Mouse (Mus musculus): ENCODE data around the gene Rtkn.
"Not testable (repeated sequence)": the region's sequence is repeated elsewhere in the genome, so short reads cannot be mapped to it uniquely, and the experiment has no call there.

The Rtkn gene

DNA sequence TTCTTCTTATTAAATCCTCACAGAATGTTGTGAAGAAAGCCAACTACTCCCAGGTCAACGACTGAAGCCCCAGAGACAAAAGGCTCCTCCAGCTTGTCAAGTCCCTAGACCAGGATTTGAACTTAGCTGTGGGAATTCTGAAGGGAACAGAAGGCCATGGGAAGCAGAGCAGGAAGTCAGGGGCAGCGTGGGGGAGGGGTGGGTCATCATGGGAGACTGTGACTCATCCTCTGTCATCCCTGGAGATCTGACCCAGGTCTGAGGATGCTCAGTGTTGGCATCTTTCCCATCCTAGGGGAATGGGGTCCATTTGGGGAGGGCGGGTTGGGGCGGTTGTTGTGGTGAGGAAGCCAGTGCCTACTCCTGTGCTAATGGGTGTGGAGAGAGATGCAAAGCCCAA, 6.4 kb downstream of the Rtkn start:
- DNase-seq, result no peak

- DNase-seq, result peak in 1 of 2 experiments; percentile 25
These were observed 7.0 kb downstream of the Rtkn start for GRCm38 (mm10) chr6:83142211-83142731.

DNA sequence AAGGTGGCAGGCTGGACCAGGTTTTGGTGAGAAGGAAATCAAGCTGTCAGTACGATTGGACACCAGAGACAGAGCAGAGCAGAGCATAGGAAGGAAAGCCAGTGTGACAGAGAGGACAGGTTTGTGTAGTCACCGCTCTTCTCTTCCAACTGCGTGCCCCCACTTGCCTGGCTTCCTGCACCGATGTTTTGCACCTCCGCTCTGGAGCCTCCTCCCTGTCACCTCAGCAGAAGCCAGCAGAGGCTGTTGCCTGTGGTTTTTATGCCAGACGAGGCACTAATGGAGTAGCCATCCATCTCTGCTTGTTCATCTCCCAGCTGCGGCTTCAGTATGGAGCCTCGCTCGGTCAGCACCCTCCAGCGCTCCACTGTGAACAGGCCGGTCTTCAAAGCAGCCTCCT, 7.6 kb downstream of the Rtkn start:
- DNase-seq, result no peak

GRCm38 (mm10) chr6:83145209-83145608, 9.9 kb downstream of the Rtkn start:
- no peak for DNase-seq

- no peak for DNase-seq
These were observed 10.5 kb downstream of the Rtkn start for GRCm38 (mm10) chr6:83145805-83146204.

DNA sequence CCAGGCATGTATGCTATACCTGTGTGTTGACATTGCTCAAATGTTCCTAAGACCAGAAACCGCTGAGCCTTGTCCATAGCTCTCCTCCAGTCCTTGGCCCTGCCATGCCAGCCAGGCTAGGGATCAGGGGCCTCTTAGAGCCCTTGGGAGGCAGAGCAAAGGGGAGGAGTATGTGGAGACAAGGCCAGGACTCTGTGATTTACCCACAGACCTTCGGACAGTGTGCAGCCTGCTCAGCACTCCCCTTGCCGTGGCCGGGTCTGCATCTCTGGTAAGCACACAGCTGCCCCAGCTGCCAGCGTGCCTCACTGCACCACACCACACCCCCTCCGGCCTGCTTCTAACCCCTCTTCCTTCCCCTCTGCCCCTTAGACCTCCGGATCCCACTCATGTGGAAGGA, 12.0 kb downstream of the Rtkn start:
- DNase-seq, result no peak

DNA sequence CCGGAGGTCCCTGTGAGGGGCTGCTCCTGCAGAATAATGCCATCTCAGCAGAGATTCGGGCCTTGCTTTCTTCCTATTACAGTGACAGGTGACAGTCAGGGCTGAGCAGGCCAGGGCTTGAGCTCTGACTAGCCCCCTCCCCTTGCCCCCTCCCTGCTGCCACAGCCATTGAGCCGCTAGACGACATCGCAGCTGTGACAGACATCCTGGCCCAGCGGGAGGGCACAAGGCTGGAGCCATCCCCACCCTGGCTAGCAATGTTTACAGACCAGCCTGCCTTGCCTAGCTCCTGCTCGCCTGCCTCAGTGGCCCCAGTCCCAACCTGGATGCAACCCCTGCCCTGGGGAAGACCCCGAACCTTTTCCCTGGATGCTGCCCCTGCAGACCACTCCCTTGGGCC, 16.5 kb downstream of the Rtkn start:
- no peak for DNase-seq

GRCm38 (mm10) chr6:83153038-83153437, 17.8 kb downstream of the Rtkn start:
- no peak for DNase-seq

DNA sequence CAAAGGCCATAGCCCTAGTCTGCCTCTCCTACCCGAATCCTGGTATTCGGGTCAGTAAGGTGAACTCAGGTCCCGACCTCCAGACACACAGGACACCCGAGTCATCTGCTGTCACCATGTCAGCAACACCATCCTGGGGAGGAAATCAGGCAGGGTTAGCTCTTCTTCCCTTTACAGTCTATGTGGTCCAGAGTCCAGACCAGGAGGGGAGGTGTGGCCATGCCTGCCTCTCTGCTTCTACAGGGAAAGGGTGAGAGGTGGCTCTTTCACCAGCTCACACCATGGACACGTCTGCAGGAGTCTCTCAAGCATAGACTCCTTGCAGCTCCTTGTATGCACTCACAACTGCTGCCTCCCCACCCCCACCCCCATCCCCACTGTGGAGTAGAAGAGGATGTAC, 18.2 kb downstream of the Rtkn start:
- DNase-seq, result no peak

- peak; percentile 23 to 36 for DNase-seq
These were observed 20.4 kb downstream of the Rtkn start for GRCm38 (mm10) chr6:83155552-83156238.

GRCm38 (mm10) chr6:83156259-83156684, 21.0 kb downstream of the Rtkn start, which contains the start of the genes Wdr54 and 1700003E16Rik:
Gene Wdr54 (minus strand): TSS chr6:83156397.
Gene 1700003E16Rik (plus strand): TSS chr6:83156404.
- DNase-seq, result peak; percentile 65 to 72

DNA sequence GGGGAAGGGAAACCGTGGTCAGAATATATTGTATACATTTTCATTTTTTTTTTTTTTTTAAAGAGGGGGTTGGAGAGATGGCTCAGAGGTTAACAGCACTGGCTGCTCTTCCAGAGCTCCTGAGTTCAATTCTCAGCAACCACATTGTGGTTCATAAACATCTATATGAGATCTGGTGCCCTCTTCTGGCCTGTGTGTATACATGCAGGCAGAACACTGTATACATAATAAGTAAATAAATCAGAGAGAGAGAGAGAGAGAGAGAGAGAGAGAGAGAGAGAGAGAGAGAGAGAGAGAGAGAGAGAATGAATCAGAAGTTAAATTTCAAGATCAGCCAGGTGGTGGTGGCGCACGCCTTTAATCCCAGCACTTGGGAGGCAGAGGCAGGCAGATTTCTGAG, 24.2 kb downstream of the Rtkn start:
- DNase-seq, result not testable (repeated sequence)

DNA sequence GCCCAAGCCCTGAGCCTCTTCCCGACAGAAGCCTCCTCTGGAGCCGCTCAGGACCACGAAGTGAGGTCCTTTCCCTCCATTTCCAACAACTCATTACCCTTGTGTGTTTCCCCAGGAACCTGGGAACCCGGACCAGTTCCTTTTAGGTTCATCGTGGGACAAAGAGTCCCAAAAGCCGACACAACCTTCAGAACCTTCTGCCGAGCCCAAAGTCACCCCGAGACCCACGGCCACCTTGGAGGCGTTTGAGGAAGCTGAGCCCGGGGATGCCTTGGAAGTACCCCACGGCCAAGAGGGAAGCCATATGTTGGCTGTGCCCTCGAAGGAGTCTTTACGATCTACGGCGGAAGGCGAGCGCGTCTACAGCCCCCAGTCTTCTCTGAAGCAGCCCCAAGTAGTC, 26.2 kb downstream of the Rtkn start:
- no peak for DNase-seq

GRCm38 (mm10) chr6:83161921-83162641, 26.8 kb downstream of the Rtkn start:
- DNase-seq, result peak in 1 of 2 experiments; percentile 32

DNA sequence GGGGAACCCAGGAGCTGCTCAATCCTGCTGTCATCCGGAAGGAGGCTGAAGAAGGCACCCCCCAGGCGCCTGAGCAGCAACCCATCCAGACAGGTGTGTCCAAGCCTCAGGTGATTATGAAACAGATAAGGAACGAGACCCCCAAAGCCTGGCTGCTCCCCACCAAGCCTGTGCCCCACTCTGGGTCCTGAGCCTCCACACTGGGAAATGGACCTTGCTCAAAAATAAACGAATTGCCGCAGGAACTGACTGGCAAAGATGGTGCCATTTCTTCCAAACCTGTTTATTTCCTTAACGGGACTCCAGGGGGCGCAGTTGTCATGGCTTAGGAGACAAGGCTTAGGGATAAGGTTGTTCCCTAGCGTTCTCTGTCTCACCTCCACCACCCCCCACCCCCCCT, 27.4 kb downstream of the Rtkn start:
- peak; percentile 82 to 85 for DNase-seq

DNA sequence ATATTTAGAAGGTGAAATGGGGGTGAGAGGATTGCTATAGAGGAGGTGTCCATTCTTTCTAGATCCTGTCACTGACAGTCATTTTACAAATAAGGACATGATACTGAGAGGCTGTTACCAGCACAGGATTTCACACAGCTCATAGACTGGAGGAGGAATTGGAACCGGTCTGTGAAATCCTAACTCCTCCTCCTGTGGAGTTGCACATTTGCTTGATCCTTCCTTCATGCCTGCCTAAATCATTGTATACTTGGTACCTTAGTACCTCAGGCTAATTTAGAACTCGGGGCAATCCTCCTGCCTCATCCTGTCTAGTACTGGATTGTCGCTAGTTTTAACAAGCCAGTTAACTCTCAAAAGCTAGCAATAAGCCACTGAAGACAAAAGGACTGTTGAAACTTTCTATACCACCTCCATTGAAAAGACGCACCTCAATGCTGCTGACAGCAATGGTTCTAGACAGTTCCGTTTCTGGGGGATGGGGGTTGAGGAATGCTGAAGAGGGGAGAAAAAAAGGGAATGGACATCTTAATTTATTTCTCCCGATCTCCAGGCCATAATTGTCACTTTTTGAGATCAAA, 29.9 kb downstream of the Rtkn start:
- DNase-seq, result no peak

GRCm38 (mm10) chr6:83165607-83166242, 30.5 kb downstream of the Rtkn start, which contains the start of gene Dctn1:
Gene Dctn1 (plus strand): TSS chr6:83165920.
- peak; percentile 94 to 96 for DNase-seq

- no peak for DNase-seq
These were observed 31.0 kb downstream of the Rtkn start for GRCm38 (mm10) chr6:83166243-83166630.

DNA sequence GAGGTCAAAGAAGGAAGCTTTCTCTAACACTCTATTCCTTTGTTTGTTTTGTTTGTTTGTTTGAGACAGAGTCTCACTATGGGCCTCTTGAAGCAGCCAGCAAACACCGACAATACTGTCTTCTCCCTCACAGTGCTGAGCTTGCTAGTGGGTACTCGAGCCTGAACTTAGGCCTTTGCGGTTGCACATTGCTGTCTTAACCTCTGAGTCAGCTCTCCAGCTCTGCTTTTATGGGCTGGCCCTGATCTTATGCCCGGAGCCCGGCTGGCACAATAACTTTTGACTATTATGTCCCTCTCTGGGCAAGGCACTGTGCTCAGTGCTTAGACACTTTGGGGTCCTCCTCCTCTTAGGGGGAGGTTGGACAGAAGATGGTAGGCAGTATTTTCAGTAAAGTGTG, 34.6 kb downstream of the Rtkn start:
- no peak for DNase-seq

DNA sequence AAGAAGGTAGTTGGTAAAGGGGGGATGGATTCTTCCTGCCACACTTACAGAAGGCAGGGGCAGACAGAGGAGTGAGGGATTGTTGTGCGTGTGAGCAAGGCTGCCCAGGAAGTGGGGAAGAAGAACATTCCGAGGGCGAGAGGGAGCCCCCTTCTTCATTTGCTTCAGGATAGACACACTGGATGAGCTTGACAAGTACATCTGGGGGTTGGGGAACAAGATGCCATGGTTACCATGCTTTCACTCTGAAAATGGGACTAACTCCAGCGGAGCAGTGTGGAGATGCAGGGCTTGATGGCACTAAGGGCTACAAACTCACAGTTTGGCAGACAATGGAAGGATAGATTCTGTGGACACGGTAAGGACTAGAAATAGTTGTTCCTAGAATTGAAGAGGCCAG, 35.8 kb downstream of the Rtkn start:
- no peak for DNase-seq

- DNase-seq, result peak; percentile 75 to 78
These were observed 37.1 kb downstream of the Rtkn start for GRCm38 (mm10) chr6:83172240-83172920.

- DNase-seq, result no peak
These were observed 40.7 kb downstream of the Rtkn start for GRCm38 (mm10) chr6:83175996-83176395.

Measured in cerebellum, postnatal 36 days (tissue).